Mouse (Mus musculus): Measurements from ENCODE around the gene Podn.

The Podn gene

DNA sequence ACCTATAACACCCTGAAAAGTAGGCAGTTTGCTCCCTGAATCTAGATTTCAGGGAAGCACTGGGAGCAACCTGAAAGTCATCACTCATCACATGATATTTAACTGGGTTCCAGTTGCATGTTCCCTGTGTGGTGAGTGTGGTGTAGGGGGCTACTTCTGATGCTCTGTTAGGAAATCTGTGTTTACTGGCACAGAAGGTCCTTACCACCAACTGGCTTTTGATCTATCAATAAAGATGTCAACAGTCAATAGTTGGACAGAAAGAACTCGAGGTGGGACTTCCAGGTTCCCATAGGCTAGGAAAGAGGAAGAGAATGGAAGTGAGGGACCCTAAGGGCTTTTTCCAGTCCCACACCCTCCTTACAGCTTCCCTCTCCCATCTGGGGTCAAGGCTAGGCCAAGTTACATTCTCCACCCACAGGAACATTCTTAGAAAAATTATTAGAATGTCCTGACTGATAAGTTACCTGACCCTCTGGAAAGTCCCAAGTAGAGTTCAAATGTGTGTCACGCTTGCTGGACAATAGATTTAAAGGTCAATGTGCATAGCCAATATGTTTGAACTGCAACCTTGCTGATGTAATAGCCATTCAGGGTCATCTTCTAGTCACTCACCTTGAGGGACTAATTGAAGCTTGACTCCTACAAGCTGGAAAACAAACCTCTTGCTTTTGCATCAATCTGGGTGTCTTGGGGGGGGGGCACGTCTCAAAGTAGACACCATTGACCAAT, 18.9 kb downstream of the Podn start:
- DNase-seq (ENCODE audit: low spot score) = no peak

DNA sequence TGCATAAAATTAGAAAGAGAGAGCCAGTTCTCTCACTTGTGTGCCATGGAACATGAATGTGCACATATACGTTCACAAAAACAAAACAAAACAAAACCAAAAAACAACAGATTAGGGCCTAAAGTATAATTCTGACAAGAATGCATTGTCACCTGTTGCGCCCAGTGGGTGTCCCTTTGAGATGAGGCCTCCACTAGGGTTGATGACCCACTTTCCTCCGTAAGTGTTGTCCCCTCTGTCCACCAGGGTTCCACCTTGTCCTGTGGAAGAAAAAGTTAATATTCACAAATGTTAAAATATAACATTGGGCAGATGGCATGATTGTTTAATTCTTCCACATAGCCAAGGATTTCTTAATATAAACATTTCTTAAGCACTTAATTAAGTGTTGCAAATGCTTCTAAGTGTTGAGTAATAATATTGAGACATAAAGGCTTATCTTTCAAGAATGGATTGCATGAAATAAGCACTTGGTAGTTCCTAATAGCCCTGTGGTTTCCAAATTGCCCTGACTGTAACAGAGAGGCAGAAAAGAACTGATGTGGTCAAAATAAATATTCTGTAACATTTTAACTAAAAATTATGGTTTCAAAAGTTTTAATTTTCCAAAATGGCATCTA, 21.9 kb downstream of the Podn start:
- no peak for DNase-seq (ENCODE audit: low spot score)

DNA sequence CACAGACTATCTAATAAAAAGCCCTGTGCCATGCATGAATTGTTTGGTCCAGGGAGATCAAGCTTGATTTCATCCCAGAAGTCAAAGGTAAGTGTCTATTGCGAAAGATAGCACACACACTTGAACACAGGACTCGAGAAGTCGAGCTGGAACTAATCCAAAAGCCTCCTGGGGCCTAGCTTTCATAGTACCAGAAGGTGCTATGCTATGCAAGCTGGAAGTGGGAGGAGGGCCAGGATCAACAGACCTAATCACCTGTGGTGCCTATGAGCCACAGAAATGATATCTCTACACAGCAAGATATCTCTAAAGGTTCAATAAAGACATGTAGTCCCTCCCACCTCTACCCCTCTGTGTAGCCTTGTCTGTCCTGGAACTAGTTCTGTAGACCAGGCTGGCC, 24.2 kb downstream of the Podn start:
- DNase-seq (ENCODE audit: low spot score) = no peak

DNA sequence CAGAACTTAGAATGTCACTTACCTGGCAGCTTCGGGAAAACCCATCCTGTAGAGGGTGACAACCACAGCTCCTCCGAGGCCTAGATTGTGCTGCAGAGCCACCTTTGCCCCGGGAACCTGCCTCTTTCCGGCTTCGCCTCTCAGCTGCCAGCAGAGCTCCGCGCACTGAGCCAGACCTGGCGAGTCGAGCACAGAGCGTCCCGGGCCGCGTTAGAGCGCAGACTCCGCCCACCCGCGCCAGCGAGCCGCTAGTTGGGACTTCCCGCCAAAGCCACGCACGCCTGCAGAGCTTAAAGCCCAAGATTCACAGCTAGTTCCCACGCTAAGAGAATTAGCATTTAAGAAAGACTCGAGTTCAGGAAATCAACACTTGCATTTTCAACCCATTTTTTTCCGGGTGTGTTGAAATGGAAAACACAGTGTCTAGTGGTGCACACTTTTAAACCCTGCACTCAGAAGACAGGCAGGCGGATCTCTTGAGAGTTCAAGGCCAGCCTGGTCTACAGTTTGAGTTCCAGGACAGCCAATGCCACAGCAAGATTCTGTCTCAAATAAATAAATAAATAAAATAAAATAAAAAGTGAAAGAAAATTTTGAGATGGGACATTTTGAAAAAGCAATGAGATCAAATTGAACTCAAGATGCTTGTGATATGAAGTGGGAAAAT, 24.9 kb downstream of the Podn start:
- peak; percentile 95 for DNase-seq (ENCODE audit: low spot score)

DNA sequence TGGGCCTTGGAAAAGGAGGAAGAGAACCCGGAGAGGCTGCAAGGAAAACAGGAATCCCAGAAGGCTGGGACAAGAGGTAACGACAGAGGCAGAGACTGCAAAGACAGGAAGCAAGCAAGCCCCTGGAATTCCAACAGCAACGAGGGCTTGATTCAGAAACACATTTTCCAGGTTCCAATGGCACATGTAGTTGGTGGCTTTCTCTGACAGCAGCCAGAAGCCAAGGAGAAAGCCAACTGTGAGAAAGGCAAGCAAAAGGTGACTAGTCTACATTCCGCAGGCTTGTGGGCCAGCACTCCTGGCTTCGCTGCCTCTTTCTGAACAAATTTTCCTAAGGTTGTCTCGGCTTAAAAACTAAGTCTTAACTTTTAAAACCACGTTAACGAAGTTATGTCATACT, 25.5 kb downstream of the Podn start:
- peak; percentile 31 for DNase-seq (ENCODE audit: low spot score)

DNA sequence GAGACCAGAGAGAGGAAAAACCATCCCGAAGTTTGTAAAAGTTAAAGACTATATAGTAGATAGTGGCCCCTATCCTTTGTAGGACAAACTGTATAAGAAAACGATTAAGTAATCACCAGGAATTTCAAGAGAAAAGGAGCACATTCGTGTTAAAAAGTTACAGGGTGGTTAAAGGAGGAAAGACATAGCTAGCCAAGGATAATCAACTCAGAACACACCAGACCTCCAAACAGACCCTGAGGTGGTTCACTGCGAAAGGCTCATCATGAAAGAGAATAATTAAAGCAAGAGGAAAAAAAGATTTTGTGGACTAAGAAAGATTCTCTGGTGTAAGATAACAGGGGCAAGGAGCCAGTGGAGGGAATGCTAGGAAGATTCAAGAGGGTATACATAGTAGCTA, 26.0 kb downstream of the Podn start:
- DNase-seq (ENCODE audit: low spot score) = no peak

DNA sequence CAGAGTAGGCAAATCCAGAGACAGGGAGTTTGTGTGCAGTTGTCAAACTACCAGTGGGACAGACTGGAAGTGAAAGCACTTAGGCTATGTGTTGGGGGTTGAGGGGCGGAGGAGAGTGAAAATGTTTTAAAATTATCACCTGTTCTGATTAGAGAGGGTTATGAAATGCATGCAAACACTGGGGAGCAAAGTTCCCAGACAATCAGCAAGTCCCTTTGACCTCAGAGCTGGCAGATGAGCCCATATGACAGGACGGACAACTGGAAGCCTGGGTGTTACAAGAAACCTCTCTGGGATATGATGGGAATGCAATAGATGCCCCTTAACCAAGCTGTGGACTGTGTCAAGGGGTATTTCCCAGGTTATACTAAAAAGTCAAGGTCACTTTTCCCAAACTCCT, 28.2 kb downstream of the Podn start:
- peak; percentile 52 for DNase-seq (ENCODE audit: low spot score)

DNA sequence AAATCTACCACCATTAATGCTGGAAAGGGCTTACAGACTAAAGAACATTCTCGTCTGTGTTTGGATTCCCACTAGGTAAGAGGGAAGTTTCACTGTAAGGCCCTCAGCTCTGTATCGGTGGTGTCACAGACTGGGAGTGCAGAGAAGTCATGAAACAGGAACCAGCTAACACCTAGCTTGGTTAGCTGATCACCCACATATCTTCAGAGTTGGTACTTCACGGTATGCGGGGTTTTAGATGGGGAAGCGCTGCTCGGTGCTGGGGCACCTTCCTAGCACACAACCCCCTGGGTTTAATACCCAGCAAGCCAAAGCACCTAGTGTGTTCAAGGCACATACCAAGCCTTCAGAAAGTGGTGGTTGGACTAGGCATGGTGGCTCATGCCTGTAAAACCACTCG, 29.0 kb downstream of the Podn start:
- DNase-seq (ENCODE audit: low spot score) = no peak

DNA sequence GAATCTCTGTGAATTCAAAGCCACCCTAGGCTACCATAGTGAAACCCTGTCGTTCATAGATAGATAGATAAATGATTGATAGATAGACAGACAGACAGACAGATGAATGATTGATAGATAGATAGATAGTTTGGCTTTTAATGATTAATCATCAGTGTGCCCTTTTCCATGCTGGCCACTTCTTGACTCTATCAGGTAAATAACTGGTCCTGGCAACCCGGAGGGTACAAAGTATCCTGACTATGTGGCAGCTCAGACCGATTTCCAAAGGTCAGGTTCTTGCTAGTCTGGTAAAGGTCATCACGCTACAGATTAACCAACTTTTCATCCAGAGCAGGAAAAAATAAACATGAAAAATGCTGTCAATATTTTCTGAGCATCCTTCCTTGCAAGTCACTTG, 29.7 kb downstream of the Podn start:
- DNase-seq (ENCODE audit: low spot score) = peak; percentile 57

DNA sequence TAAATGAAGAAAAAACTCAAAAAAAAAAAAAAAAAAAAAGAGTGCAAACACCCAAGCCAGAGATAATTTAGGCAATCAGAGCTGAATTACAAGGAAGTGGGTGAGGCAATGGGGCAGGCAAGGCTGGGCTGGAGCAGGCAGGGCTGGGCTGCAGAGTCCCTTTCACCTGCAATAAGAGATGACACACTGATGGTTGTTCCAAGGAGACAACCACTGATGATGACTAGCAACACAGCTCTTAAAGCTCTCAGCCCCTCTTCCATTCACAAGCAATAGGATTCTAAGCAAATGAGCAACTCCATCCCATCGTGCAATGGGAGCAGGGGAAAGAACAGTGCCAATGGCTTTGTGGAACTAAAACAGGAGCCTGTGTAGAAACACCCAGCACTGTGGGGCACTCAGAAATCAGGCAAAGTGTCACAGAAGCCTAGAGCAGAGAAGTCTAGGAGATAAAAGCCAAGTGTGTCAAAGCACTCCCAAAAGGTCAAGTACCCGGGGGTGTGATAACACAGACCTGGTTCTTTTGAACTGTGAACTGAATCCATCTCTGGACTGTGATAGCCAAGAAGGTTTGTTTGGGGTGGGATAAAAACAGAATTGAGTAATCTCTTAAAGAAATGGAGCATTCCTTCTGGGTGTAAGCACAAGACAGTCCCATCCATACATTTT, 30.9 kb downstream of the Podn start:
- no peak for DNase-seq (ENCODE audit: low spot score)

DNA sequence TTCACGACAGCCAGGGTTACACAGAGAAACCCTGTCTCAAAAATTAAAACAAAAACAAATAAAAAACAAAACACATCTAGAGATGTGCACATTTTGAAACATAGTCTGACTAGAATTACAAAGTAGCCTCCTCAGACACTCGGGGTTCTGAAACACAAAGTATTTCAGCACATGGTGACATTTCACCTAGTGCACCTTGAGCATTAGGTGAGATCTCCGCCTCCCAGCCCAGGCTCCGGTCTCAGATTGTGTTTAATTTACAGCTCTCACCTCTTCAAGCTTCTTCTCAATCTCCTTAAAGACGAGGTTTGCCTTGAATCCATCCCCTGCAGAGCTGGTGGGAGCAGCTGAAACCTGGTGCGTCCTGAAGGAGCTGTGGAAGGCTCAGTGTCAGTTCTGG, 32.6 kb downstream of the Podn start:
- DNase-seq (ENCODE audit: low spot score) = no peak

DNA sequence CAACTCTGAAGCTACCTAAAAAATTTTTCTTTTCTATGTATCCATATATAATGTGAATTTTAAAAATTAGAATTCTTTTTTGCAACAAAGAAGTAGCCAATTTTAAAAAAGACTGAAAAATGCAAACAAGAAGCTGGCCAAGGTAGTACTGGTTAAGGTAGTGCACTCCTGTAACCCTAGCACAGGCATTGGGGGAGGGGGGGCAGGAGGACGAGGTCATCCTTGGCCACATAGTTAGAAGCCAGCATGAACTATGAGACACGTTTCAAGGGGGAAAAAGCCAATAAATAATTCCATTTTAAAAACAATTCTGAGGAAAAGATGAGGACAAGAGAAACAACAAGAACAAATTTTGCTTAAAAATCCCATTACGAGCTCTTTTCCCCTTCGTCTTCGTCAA, 33.7 kb downstream of the Podn start:
- DNase-seq (ENCODE audit: low spot score) = no peak

DNA sequence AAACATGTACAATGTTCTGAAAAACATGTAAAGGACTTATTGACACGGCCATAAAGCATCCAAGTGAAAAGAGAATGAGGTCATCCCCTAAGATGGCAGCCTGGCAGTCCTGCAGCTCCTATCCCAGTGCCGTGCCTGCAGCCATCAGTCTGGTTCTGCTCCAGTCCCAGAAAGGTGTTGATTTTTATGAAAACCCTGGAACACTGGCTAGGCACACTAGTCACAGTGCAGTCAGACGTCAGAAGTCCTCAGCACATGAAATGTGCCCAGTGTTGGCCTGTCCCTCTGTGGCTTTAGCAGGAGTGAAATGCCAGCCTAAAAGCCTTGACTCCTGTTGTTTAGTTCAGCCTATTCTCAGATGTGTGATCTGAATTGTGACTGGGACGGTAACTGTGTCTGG, 35.5 kb downstream of the Podn start:
- DNase-seq (ENCODE audit: low spot score) = no peak

DNA sequence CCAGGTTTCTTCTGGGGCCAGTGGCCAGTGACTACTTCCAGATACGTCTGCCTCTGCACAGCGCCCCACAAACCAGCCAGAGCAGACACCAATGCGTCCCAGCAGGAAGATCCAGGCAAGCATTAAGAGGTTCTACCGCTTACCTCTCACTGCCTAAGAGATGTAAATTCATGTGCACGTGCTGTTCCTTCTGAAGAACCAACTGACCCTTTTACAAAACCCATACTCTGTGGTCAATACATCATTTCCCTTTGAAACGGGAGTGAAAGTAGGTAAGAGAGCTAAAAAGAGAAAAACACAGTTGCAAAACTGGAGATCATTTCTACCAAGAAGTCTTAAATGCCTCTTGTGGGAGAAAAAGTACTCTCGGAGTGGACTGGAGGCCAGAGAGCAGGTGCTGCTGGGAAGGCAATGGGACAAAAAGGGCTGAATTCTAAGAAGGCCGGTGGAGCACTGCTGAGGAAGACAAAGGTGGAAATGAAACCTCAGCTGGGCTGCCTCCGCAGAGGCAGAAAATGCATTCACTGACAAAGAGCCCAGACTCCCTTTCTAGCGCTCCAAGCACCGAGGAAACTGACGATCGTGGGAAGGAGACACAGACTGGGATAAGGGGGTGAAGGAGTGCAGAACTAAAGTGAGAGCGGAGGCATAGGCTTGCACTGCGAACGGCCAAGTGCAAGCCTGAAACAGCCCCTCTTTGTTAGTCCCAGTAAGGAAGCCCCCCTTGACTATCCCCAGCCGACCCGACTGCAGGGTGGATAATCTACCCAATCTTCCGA, 36.5 kb downstream of the Podn start:
- no peak for DNase-seq (ENCODE audit: low spot score)

DNA sequence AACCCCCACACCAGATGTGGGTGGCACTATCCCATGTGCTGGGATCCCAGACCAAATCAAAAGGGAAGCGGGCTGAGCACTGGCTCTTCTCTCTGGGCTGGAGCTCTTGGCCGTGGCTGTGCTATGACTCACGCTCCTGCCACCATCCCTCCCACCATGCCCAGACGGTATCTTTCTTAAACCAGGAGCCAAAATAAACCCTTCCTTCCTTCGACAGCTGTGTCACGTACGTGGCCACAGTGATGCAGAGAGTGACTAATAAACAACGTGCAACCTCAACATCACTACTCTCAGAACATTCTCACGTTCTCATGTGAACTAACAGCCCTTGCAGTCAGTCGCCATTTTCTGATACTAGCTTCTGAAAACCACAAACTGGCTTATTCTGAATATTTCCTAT, 38.1 kb downstream of the Podn start:
- DNase-seq (ENCODE audit: low spot score) = no peak

DNA sequence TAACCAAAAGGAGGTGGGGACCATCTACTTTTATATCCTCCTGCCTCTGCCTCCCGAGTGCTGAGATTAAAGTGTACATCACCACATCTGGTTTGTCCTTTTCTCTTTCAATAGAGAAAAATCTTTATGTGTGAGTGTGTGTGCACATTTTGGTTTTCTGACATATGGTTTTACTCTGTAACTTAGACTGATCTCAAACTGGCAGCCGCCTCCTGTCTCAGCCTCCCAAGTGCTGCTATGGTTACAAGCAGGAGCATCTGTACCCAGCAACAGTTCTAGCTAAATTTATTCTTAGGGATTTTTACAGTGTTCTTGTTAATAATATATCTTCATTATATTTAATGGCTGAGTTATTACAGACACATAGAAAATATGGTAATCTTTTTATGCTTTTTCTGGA, 39.0 kb downstream of the Podn start:
- no peak for DNase-seq (ENCODE audit: low spot score)

DNA sequence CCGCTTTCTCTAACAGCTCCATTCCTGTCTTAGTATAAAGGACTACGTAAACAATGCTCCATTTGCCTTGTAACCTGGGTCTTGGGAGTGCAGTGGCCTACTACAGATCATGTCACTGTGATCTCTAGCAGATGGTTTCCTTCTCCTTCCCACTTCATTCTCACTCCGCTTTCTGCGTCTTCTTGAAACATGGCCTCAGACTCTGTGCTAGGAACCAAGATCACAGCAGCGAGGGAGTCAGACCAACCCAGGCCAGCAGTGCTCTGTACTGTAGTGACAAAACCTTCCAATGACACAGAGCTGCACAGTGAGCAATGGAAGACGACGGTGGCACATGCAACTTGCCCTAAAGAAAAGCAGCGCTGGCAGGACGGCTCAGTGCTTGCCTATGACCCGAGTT, 40.4 kb downstream of the Podn start:
- no peak for DNase-seq (ENCODE audit: low spot score)

DNA sequence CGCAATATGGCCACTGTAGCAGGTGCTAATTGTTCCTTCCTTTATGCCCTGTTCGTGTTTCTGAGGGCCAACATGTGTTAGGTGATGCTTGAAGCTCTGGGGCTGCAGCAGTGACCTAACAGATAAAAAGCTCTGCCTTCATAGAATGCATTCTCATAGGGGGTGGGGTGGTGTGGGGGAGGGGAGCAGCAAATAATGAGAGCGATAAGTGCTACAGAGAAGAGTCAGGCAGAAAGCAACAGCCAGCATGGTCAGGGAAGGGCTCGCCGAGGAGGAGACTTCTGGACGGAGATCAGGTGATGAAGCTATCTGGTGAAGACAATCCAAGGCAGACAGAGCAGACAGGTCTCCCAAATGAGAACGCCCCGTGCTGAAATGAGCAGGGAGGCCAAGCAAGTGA, 43.6 kb downstream of the Podn start:
- DNase-seq (ENCODE audit: low spot score) = peak; percentile 57

DNA sequence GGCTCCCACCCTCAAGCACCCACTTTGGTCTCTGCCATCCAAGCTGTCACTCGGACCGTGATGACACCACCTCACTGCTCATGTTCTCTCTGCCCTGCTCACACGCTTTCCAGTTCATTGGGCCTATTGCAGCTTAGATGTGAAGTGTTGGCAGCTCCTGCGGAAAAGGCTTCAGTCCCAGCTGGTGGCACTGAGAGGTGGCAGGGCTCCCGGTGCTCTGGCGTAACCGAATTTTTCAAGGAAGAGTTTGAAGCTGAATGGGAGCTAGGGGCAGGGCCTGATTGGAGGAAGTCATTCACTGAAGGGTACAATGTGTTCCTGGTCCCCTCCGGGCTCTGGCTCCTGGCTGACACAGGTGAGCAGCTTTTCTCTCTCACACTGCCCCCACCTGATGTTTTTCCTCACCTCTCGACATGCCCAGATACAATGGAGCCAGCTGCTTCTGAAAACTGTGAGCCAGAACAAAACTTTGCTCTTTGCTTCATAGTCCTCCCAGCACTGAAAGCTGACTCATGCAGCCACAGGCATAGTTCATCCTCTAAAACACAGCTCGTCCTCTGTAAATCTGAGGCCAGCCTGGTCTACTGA, 44.5 kb downstream of the Podn start:
- no peak for DNase-seq (ENCODE audit: low spot score)

DNA sequence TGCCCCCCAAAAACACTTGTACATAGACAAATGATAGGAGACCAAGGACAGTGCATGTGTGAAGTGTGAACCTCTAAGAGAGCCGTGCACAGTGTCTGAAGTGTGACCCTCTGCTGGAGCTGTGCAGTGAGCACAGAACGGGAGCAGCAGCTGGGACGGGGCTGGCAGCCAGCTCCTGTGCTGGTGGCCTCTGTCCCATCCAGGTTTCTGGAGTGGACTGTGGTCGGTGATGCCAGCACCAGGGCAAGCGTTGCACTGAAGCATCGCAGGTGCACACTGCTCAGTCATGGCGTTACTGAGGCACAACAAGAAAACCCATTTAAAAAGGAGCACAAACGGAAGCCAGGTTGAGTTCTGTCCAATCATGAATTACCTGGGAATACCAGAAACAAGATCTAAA, 50.1 kb downstream of the Podn start:
- no peak for DNase-seq (ENCODE audit: low spot score)

DNA sequence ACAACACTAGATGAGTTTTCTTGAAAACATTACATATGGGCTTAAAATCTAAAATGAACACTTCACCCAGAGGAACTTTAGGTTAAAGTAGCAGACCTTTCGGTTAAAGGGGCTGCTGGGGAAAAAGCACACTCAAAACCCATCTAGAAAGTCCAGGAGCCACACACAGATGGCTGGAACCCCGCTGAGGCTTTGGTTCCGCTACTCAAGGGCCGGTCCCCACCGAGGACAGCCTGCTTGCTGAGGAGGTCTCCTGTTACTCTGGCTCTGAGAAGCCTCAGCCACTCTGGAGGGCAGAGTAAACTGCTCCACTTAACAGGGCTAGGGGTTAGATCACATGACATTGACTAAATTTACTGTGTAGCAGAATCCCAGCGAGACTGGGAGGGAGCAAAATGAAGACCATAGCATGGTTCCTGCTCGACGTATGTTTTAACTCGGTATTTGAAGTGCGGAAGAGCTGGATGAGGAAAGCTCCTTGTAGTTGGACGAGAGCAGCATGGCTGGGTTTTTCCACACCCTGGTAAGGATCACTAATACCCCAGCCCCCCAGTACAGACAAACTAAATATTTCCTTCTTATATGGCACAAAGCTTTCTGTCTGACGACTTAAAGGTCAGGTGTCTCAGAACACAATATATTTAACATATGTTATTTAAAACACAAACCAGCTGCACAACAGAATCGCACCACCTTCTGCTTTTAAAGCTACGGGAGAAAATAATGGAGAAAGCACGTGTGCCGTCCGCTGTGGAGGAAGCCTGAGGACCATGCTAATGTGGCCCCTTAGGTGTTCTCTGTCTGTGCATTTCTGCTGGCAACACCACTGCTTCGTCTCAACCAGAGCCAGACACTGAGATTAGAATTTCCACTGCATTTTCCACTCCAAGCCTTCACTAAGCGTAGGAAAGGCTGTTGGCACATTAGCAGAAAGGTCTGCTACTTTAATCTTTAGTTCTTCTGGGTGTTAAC, 50.8 kb downstream of the Podn start:
- DNase-seq (ENCODE audit: low spot score) = no peak

Data from yolk sac, embryonic 10.5 days (tissue).